Mouse (Mus musculus) ovary, postnatal 10 days (tissue): ENCODE data around the gene Tsga13.

ENCODE experiments used
- DNase-seq: peaks from one replicate; pipeline ENCODE4 v3.0.0; 2022; ENCODE audit warnings: low spot score

Tsga13 gene

DNA sequence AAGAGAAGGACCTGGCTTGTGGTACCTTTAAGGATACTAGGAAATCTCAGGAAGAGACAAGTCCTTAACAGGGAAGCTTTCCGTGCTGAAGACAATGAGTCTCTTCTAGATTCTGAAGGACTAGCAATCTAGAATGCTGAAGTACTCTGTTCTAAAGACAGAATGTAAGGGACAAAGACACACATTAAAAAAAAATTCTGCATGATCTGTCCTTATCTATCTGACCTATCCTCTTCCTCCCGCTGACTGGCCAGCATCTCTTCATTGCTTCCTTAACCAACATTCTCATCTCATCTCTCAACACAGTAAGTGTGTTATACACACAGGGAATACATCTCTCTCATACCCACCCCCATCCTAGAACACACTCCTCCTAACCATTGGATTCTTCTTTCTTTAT, at the start of gene Tsga13:
TSS of gene Tsga13 (minus strand) at position 101 of the 400 bp plus-strand sequence.
- no peak for DNase-seq

- peak; percentile 17 for DNase-seq
These were observed 43.6 kb upstream of the Tsga13 start, which contains the start of gene Klf14 for GRCm38 (mm10) chr6:30958736-30959540. Gene Klf14, minus strand, starts transcription at chr6:30959078.

DNA sequence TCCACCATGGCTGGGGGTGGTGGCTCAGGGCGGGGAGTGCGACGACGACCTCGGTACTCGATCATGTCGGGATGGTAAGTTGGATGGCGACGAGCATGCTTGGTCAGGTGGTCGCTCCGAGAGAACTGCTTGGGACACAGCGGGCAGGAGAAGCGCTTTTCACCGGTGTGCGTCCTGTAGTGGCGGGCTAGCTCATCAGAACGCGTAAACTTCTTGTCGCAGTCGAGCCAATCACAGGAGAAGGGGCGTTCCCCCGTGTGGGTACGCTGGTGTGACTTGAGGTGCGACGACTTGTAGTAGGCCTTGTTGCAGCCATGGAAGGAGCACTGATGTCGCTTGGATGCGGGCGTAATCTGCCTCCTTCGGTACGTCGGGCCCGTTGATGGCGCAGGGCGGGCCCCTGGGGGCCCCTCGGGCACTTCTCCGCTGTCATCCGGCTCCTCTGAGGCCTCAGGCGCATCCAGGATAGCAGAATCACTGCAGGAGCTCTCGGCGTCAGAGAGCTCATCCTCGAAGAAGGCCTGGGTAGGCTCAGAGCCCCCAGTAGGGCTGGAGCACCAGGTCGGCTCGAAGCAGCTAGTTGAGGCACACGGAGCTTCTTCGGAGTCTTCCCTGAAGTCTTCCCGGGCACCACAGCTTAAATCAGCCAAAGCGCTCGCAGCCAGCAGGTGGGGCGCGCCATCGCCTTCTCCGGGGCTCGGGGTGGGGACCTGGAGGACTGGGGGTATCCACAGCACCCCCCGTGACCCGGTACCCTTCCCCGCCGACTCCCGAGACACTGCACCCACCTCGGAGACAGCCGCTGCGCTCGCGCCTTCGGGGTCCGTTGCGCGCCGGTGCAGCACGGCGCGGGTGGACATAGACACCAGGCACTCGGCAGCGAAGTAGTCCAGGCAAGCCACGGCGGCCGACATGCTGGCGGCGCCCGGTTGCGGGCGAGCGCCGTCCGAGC, 42.7 kb upstream of the Tsga13 start:
- no peak for DNase-seq

DNA sequence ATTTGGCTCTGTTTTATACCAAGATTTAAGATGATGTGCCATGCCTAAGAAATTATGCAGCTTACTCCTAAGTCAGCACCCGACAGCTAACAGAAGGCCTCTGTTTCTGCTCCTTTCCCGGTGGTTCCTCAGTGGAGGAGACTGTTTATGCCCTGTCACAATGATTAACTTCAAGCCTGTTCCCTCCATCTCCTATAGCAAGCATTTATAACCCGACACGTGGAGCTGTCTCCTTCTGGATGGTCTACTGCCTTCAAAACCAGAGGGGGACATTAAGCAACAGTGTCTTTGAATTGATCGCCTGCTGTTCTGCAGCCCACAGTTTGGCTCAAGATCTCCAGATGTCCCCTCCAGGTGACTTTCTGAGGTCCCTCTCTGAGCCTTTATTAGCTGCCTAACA, 23.9 kb upstream of the Tsga13 start:
- no peak for DNase-seq

- no peak for DNase-seq
These were observed 7.4 kb upstream of the Tsga13 start for GRCm38 (mm10) chr6:30922821-30923220.

GRCm38 (mm10) chr6:30921826-30922225, 6.5 kb upstream of the Tsga13 start:
- DNase-seq = no peak

DNA sequence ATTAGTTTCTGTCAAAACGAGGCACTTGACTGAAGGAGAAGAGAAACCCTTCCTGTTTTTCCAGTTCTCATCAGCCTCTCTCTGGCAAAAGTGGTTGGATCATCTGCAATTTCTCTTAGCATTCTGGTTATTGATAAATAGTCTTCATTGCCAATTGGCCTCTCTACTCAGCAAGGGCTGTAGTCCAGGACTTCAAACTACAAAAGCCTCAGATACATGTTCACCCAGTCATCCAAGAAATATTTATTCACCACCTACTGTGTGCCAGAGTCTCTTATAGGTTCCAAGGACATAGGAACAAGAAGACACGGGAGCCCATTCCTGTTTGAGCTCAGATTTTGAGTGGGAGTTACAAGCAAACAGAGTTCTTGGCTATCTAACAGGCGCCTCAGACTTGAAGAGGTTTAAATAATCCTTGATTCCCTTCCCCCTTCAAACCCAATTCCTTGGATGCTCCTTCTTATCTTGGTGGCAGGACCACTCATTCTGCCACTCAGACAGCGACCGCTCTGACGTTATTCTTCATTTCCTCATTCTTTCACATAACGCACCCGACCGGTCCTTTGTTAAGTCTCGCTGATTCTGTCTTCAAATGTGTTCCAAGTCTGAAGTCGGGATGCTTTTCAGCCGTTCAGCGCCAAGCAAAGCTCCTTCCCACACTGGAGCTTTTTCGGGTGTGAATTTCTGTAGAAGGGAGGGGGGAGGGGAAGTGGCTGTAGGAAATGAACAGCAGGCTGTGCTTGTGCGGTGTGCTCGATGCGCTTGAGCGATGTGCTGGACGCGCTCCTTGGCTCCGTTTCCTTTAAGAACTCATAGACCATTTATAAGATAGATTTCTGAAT, 5.7 kb upstream of the Tsga13 start:
- no peak for DNase-seq

DNA sequence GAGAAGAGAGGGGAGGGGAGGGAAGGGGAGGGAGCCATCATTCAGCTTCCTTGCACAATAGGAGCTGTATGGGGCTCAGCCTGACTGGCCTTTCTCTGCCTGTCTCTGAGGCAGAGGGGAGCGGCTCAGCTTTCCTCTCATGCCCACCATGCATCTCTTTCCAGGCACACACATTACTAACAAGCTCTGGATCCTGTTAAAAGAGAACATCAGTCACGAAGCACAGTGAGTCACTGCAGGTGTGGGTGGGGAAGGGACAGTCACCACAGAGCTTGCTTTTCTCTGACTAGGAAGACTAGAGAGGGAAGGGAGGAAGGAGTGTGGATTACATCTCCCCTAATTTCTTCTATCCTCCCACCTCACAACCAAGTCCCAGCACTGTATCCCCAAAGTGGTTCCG, 7.4 kb downstream of the Tsga13 start:
- no peak for DNase-seq

DNA sequence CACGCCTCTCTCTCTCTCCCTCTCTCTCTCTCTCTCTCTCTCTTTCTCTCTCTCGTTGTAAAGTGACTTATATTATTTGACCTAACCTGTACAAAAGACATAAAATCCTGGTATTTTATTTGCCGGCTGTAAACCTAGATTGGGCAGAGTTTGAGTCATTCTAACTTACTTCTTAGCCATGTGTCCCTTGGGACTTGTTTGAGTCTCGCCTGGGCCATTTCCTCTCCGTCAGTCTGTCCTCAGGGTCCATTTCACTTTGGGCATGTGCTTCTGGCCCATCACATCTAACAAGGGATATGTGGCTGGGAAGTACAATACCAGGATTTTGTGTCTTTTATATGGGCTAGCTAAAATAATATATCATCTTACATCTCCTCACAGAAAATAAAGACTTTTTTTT, 10.5 kb downstream of the Tsga13 start:
- no peak for DNase-seq

DNA sequence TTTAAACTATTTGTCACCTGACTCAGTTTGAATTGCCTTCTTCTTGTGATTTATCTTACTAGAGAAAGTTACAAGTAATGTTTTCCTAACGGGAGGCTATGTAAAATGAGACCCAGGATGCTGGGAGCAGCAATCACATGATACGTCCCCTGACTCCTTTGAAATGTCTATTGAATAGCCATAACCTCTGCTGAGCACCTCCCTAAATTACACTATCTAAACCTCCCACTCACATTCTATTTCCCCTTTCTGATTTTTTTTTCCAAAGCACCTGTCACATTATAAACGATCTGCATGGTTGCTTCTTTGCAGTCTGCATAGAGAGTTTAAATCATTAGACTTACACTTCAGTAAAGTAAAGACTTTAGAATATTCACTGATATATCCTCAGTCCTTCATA, 11.3 kb downstream of the Tsga13 start:
- no peak for DNase-seq

DNA sequence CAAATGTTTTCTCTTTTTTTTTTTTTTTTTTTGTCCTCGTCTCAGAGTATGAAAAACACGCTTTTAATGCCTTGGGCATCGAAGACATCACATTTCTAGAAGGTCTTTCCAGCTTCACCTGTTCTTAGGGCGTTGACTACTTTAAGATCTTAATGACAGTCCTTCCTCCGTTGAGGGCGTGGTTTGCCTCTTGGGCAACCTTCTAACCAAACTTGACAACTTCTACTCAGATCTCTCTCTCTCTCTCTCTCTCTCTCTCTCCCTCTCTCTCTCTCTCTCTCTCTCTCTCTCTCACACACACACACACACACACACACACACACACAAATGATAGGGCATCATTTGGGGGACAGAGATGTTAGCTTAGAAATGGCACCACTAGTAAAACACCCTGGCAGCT, 17.9 kb downstream of the Tsga13 start:
- DNase-seq = no peak

DNA sequence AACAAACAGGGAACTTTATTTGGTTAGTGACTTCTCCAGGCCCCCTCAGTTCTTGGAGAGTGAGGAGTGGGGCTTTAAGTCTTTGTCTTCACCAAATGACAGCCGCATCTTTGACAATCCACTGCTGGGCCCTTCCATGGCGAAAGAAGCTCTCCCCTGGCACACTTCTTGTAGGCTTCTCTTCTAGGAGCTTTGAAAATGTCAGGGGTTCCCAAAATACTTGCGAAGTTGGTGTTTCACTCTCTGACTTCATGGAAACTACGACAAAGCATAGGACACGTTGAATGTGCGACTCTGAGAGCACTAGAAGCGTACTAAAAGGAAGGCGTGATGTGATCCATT, 18.4 kb downstream of the Tsga13 start:
- DNase-seq = no peak

GRCm38 (mm10) chr6:30896195-30896985, 19.0 kb downstream of the Tsga13 start, which contains the start of gene Copg2:
Gene Copg2, minus strand, starts transcription at chr6:30896794.
- peak; percentile 93 for DNase-seq

- DNase-seq = no peak
These were observed 19.6 kb downstream of the Tsga13 start for GRCm38 (mm10) chr6:30895819-30896194.

GRCm38 (mm10) chr6:30893081-30893480, 22.3 kb downstream of the Tsga13 start:
- no peak for DNase-seq

GRCm38 (mm10) chr6:30891761-30892160, 23.6 kb downstream of the Tsga13 start:
- DNase-seq = no peak

GRCm38 (mm10) chr6:30884856-30885255, 30.5 kb downstream of the Tsga13 start:
- no peak for DNase-seq

DNA sequence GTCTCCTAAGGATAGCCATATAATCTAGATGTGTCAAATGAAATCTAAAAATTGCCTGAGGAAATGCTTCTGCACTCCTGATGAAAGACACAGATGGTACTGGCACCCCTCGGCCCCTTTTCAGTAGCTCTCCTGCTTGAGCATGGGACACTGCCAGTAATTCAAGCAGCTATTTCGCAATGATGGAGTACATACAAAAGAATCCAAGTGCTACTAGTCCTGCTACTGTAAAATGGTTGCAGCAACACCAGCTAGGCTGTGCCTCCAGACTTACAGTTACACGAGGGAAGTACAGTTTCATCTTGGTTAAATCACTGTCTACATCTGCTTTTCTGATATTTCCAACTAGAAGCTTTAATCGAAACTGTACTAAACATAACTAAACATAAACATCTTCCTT, 31.9 kb downstream of the Tsga13 start:
- DNase-seq = no peak

GRCm38 (mm10) chr6:30876661-30877060, 38.7 kb downstream of the Tsga13 start:
- DNase-seq = no peak

- DNase-seq = no peak
These were observed 48.9 kb downstream of the Tsga13 start for GRCm38 (mm10) chr6:30866501-30866900.

GRCm38 (mm10) chr6:30865031-30865678, 50.2 kb downstream of the Tsga13 start:
- no peak for DNase-seq
